10 mouse cellular contexts compared by ENCODE assay signal in genomic region chr5:140748425-140748824, GRCm38 (mm10). TPM values are rescaled to one million over a fixed set of nuclear protein-coding genes. Genes with fewer than 3 reads are reported as not detected.
A peak's percentile ranks its signal among the peaks of the same experiment; 100 is the strongest.
DNase-seq lines count a peak whose midpoint lies in the region; ATAC-seq and TF ChIP-seq lines count a peak whose summit lies in the region.
"Had no signal": no experiment of that assay in that cellular context is flagged by ENCODE, and none has a peak within 500 bp of the region (broad histone marks: within the 10 kb centered on the region; RNA-seq: fewer than 3 reads in every experiment).

No protein-coding gene starts in this region.

- no peaks in the 10 kb centered on the region for H3K27me3 ChIP-seq in heart, embryonic 12.5 days (replicated peaks)
- no peaks in the 10 kb centered on the region for H3K27me3 ChIP-seq in spleen, adult 2 months (ENCODE audit: control insufficient read depth, insufficient read depth, low read length)
- H3K27me3 ChIP-seq: hindbrain, embryonic 15.5 days had no signal

- 0 out of 2 replicates have a peak, but pooled peaks cover 4% of the 10 kb centered on the region for H3K4me1 ChIP-seq in heart, embryonic 12.5 days (replicated peaks)
- peaks cover 18% of the 10 kb centered on the region for H3K4me1 ChIP-seq in spleen, adult 2 months (ENCODE audit: control insufficient read depth, insufficient read depth, insufficient read length)

- WGBS in heart, embryonic 12.5 days: 85% methylated on average over 10 of the region's 10 CpGs
- WGBS in spleen, adult 2 months: 41% methylated on average over 10 of the region's 10 CpGs

- no peak for TF ChIP-seq POLR2A in spleen, adult 2 months (IDR thresholded peaks at IDR 0.05; ENCODE audit: low read depth, low read length)

- no peaks in the 10 kb centered on the region for H3K36me3 ChIP-seq in heart, embryonic 12.5 days
- no peaks in the 10 kb centered on the region for H3K36me3 ChIP-seq in spleen, adult 2 months (ENCODE audit: control insufficient read depth, insufficient read depth, low read length)

- no peak for ATAC-seq in heart, embryonic 12.5 days (ENCODE audit: insufficient number of reproducible peaks, low FRiP score)

- H3K4me2 ChIP-seq in heart, embryonic 12.5 days: no peak overlapping the region

- no peak overlapping the region for H3K4me3 ChIP-seq in heart, embryonic 12.5 days
- H3K4me3 ChIP-seq in spleen, adult 2 months (ENCODE audit: extremely low read depth, insufficient read depth, insufficient read length): no peak overlapping the region

- H3K27ac ChIP-seq in heart, embryonic 12.5 days (ENCODE audit: poor library complexity, severe bottlenecking): no peak overlapping the region
- peak overlapping the region; percentile 62 for H3K27ac ChIP-seq in spleen, adult 2 months (ENCODE audit: insufficient read depth, low read length)
- H3K27ac ChIP-seq: hindbrain, embryonic 15.5 days; liver, embryonic 14.5 days had no signal

- intact Hi-C loops in heart, postnatal 25 days (cut with DNase I): loop anchor here (2.0 to 5.0 kb wide), 2 partner anchors 41 to 208 kb away; partner anchors contain the start of gene Brat1

- DNase-seq in heart, adult 11 months: peak; percentile 96
- no peak for DNase-seq in spleen, adult 2 months (ENCODE audit: low read depth in 1 of 2, low spot score in 2 of 2)
- no peak for DNase-seq in spleen, postnatal 14 days (ENCODE audit: low spot score in 2 of 2)
- DNase-seq in kidney, adult 9 months: peak; percentile 93
- peak; percentile 33 for DNase-seq in skeletal muscle tissue, adult 2 months (ENCODE audit: low read depth, low spot score)
- DNase-seq in embryo, embryonic 9.5 days (ENCODE audit: extremely low spot score): no peak
- no peak for DNase-seq in heart, postnatal 25 days (ENCODE audit: low spot score)

- no peak overlapping the region for H3K9ac ChIP-seq in heart, embryonic 12.5 days
- H3K9ac ChIP-seq: liver, embryonic 14.5 days had no signal

- TF ChIP-seq CTCF in spleen, adult 2 months (IDR thresholded peaks at IDR 0.05; ENCODE audit: extremely low read depth, insufficient read depth, insufficient read length, insufficient replicate concordance): no peak

- peaks cover 9% of the 10 kb centered on the region for H3K9me3 ChIP-seq in heart, embryonic 12.5 days (replicated peaks)
- H3K9me3 ChIP-seq: hindbrain, embryonic 15.5 days had no signal

RNA-seq across cellular contexts. Expression of gene Amz1, which starts 24.5 kb away (rescaled TPM):
- 0.40 and 0.59 TPM in 2 replicates for polyA plus RNA-seq in heart, embryonic 12.5 days (2016; fragmentation: Nextera tagmentation; extraction: Ambion mirVana)
- polyA plus RNA-seq in spleen, adult 2 months (2012; rRNA removed): 17.6 and 19.1 TPM in 2 replicates
- under 1 TPM; 0.08 to 0.44 TPM for total RNA-seq in heart, postnatal 25 days (2021)

RNA-seq across cellular contexts. Expression of gene Brat1, which starts 43.6 kb away (rescaled TPM):
- polyA plus RNA-seq in heart, embryonic 12.5 days (2016; fragmentation: Nextera tagmentation; extraction: Ambion mirVana): 14.6 and 15.5 TPM in 2 replicates
- 28.3 and 40.5 TPM in 2 replicates for polyA plus RNA-seq in spleen, adult 2 months (2012; rRNA removed)
- total RNA-seq in heart, postnatal 25 days (2021): 1 to 10 TPM; 7.2 to 8.4 TPM

RNA-seq across cellular contexts. Expression of gene Iqce, which starts 46.2 kb away (rescaled TPM):
- polyA plus RNA-seq in heart, embryonic 12.5 days (2016; fragmentation: Nextera tagmentation; extraction: Ambion mirVana): 12.4 and 15.7 TPM in 2 replicates
- 12.2 and 12.5 TPM in 2 replicates for polyA plus RNA-seq in spleen, adult 2 months (2012; rRNA removed)
- total RNA-seq in heart, postnatal 25 days (2021): 1 to 10 TPM; 4.5 to 7.5 TPM

Comparison
In these comparisons a context has a peak if more than half of its experiments do, and no peak if none do; other contexts are left out.
1. DNase-seq: peak in heart, adult 11 months (single experiment), kidney, adult 9 months (single experiment) and skeletal muscle tissue, adult 2 months (single experiment); none in spleen, adult 2 months (0 of 2), spleen, postnatal 14 days (0 of 2), embryo, embryonic 9.5 days (single experiment) and heart, postnatal 25 days (single experiment).
2. RNA of gene Amz1, which starts 24.5 kb away (polyA plus RNA-seq): 17.6 to 19.1 TPM in spleen, adult 2 months; 0.40 to 0.59 TPM in heart, embryonic 12.5 days; every median in the first group is over 10 times any median in the second.